8 mouse cellular contexts compared by ENCODE assay signal in the genomic region with DNA sequence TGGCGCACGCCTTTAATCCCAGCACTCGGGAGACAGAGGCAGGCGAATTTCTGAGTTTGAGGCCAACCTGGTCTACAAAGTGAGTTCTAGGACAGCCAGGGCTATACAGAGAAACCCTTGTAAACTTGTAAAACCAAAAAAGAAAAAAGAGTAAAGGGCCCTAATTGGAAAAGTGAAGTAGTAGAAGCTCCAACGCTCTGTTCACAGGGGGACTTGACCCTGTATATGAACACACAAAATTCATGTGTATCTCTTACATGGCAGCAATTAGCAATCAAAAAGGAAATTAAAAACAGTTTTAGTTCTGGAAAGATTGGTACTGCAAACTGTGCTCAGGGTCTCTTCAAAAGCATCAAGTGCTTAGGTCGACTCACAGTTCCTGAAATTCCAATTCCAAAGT. TPM values are rescaled to one million over a fixed set of nuclear protein-coding genes. Genes with fewer than 3 reads are reported as not detected.
DNase-seq lines count a peak whose midpoint lies in the region; ATAC-seq lines count a peak whose summit lies in the region.

No protein-coding gene starts in this region.

- H3K4me1 ChIP-seq in kidney, embryonic 16.5 days (ENCODE audit: insufficient read depth, low read length): peaks cover 16% of the 10 kb centered on the region
- H3K4me1 ChIP-seq in embryonic facial prominence, embryonic 11.5 days (ENCODE audit: control insufficient read depth, insufficient read depth, low read length): no peaks in the 10 kb centered on the region; the same call in 1 of the 2 replicates
- peaks cover 12% of the 10 kb centered on the region for H3K4me1 ChIP-seq in intestine, embryonic 15.5 days (replicated peaks)
- H3K4me1 ChIP-seq in neural tube, embryonic 12.5 days: peaks cover 19% of the 10 kb centered on the region

- peak overlapping the region; percentile 62 for H3K4me2 ChIP-seq in kidney, embryonic 16.5 days (replicated peaks; ENCODE audit: low read depth, low read length)
- H3K4me2 ChIP-seq in embryonic facial prominence, embryonic 11.5 days (ENCODE audit: low read depth, low read length): no peak overlapping the region; the same call in 1 of the 2 replicates
- H3K4me2 ChIP-seq in intestine, embryonic 15.5 days (replicated peaks): peak overlapping the region; percentile 73
- H3K4me2 ChIP-seq in neural tube, embryonic 12.5 days (replicated peaks): peak overlapping the region; percentile 97

- H3K9me3 ChIP-seq in kidney, embryonic 16.5 days (ENCODE audit: low read length): no peaks in the 10 kb centered on the region
- H3K9me3 ChIP-seq in embryonic facial prominence, embryonic 11.5 days (replicated peaks; ENCODE audit: control insufficient read depth, low read length): no peaks in the 10 kb centered on the region
- no peaks in the 10 kb centered on the region for H3K9me3 ChIP-seq in intestine, embryonic 15.5 days
- H3K9me3 ChIP-seq in neural tube, embryonic 12.5 days: no peaks in the 10 kb centered on the region

- peak overlapping the region; percentile 92; the same call in 1 of the 2 replicates for H3K27ac ChIP-seq in kidney, embryonic 16.5 days (ENCODE audit: low read length)
- no peak overlapping the region for H3K27ac ChIP-seq in embryonic facial prominence, embryonic 11.5 days (replicated peaks; ENCODE audit: low read depth, low read length)
- H3K27ac ChIP-seq in intestine, embryonic 15.5 days: no peak overlapping the region
- H3K27ac ChIP-seq in neural tube, embryonic 12.5 days: no peak overlapping the region

- peak overlapping the region; percentile 85 for H3K4me3 ChIP-seq in kidney, embryonic 16.5 days (ENCODE audit: low read length)
- peak overlapping the region; percentile 98; the same call in 1 of the 2 replicates for H3K4me3 ChIP-seq in embryonic facial prominence, embryonic 11.5 days (ENCODE audit: low read depth, low read length)
- peak overlapping the region; percentile 61 for H3K4me3 ChIP-seq in intestine, embryonic 15.5 days (replicated peaks)
- peak overlapping the region; percentile 98 for H3K4me3 ChIP-seq in neural tube, embryonic 12.5 days

- H3K36me3 ChIP-seq in kidney, embryonic 16.5 days (ENCODE audit: insufficient read depth, low read length): peaks cover 52% of the 10 kb centered on the region
- H3K36me3 ChIP-seq in embryonic facial prominence, embryonic 11.5 days (replicated peaks; ENCODE audit: control insufficient read depth, insufficient read depth, low read depth, low read length): peaks cover 18% of the 10 kb centered on the region
- peaks cover 36% of the 10 kb centered on the region for H3K36me3 ChIP-seq in intestine, embryonic 15.5 days
- H3K36me3 ChIP-seq in neural tube, embryonic 12.5 days: peaks cover 44% of the 10 kb centered on the region

- DNase-seq in kidney, postnatal 14 days: no peak
- no peak for DNase-seq in embryonic facial prominence, embryonic 11.5 days (ENCODE audit: low spot score)
- no peak for DNase-seq in MN1 (ENCODE audit: low spot score)
- no peak for DNase-seq in cerebellum, postnatal 25 days

- 28% methylated on average over 6 of the region's 6 CpGs for WGBS in kidney, embryonic 16.5 days
- 35% methylated on average over 6 of the region's 6 CpGs for WGBS in embryonic facial prominence, embryonic 11.5 days
- 26% methylated on average over 6 of the region's 6 CpGs for WGBS in intestine, embryonic 15.5 days
- WGBS in neural tube, embryonic 12.5 days: 27% methylated on average over 6 of the region's 6 CpGs

- no peak for ATAC-seq in kidney, embryonic 16.5 days (ENCODE audit: low FRiP score, low TSS enrichment)
- ATAC-seq in embryonic facial prominence, embryonic 11.5 days (replicated peaks; ENCODE audit: insufficient number of reproducible peaks, low FRiP score, low TSS enrichment, low read depth): no peak
- no peak for ATAC-seq in intestine, embryonic 15.5 days
- 0 out of 2 replicates have a peak, but pooled peaks have one; percentile 2 for ATAC-seq in neural tube, embryonic 12.5 days (ENCODE audit: low FRiP score, low read depth)
- ATAC-seq in frontal cortex, adult (ENCODE audit: low TSS enrichment): no peak

- H3K27me3 ChIP-seq in kidney, embryonic 16.5 days (ENCODE audit: insufficient read depth, low read length): no peaks in the 10 kb centered on the region
- H3K27me3 ChIP-seq in embryonic facial prominence, embryonic 11.5 days (ENCODE audit: control insufficient read depth, insufficient read depth, low read length): no peaks in the 10 kb centered on the region
- H3K27me3 ChIP-seq in intestine, embryonic 15.5 days (replicated peaks): no peaks in the 10 kb centered on the region
- no peaks in the 10 kb centered on the region for H3K27me3 ChIP-seq in neural tube, embryonic 12.5 days (replicated peaks)

- peak overlapping the region; percentile 99 for H3K9ac ChIP-seq in kidney, embryonic 16.5 days (replicated peaks; ENCODE audit: low read length)
- H3K9ac ChIP-seq in embryonic facial prominence, embryonic 11.5 days (replicated peaks; ENCODE audit: low read length): no peak overlapping the region
- H3K9ac ChIP-seq in intestine, embryonic 15.5 days: 0 out of 2 replicates have a peak overlapping the region, but pooled peaks have one; percentile 41
- H3K9ac ChIP-seq in neural tube, embryonic 12.5 days: no peak overlapping the region; the same call in 1 of the 2 replicates

RNA-seq across cellular contexts. Expression of gene Rps8, which starts 0.3 kb away (rescaled TPM):
- 746 and 795 TPM in 2 replicates for polyA plus RNA-seq in kidney, embryonic 16.5 days (2015; fragmentation: Nextera tagmentation; extraction: Ambion mirVana)
- polyA plus RNA-seq in embryonic facial prominence, embryonic 11.5 days (2014; fragmentation: Nextera tagmentation; extraction: Ambion mirVana): 963 and 976 TPM in 2 replicates
- polyA plus RNA-seq in intestine, embryonic 15.5 days (2015; fragmentation: Nextera tagmentation; extraction: Ambion mirVana): 1,027 and 1,033 TPM in 2 replicates
- polyA plus RNA-seq in neural tube, embryonic 12.5 days (2016; fragmentation: Nextera tagmentation; extraction: Ambion mirVana): 554 and 578 TPM in 2 replicates

RNA-seq across cellular contexts. Expression of gene Plk3, which starts 22.6 kb away (rescaled TPM):
- 3.1 and 3.7 TPM in 2 replicates for polyA plus RNA-seq in kidney, embryonic 16.5 days (2015; fragmentation: Nextera tagmentation; extraction: Ambion mirVana)
- polyA plus RNA-seq in embryonic facial prominence, embryonic 11.5 days (2014; fragmentation: Nextera tagmentation; extraction: Ambion mirVana): 4.9 and 7.2 TPM in 2 replicates
- 3.6 and 3.7 TPM in 2 replicates for polyA plus RNA-seq in intestine, embryonic 15.5 days (2015; fragmentation: Nextera tagmentation; extraction: Ambion mirVana)
- 39.3 and 41.4 TPM in 2 replicates for polyA plus RNA-seq in neural tube, embryonic 12.5 days (2016; fragmentation: Nextera tagmentation; extraction: Ambion mirVana)

RNA-seq across cellular contexts. Expression of gene Kif2c, which starts 26.1 kb away (rescaled TPM):
- 71.8 and 75.6 TPM in 2 replicates for polyA plus RNA-seq in kidney, embryonic 16.5 days (2015; fragmentation: Nextera tagmentation; extraction: Ambion mirVana)
- polyA plus RNA-seq in embryonic facial prominence, embryonic 11.5 days (2014; fragmentation: Nextera tagmentation; extraction: Ambion mirVana): 111 and 137 TPM in 2 replicates
- 37.7 and 48.7 TPM in 2 replicates for polyA plus RNA-seq in intestine, embryonic 15.5 days (2015; fragmentation: Nextera tagmentation; extraction: Ambion mirVana)
- polyA plus RNA-seq in neural tube, embryonic 12.5 days (2016; fragmentation: Nextera tagmentation; extraction: Ambion mirVana): 54.6 and 57.6 TPM in 2 replicates

RNA-seq across cellular contexts. Expression of gene Tctex1d4, which starts 29.8 kb away (rescaled TPM):
- not detected in 2 replicates for polyA plus RNA-seq in kidney, embryonic 16.5 days (2015; fragmentation: Nextera tagmentation; extraction: Ambion mirVana)
- not detected in 2 replicates for polyA plus RNA-seq in embryonic facial prominence, embryonic 11.5 days (2014; fragmentation: Nextera tagmentation; extraction: Ambion mirVana)
- polyA plus RNA-seq in intestine, embryonic 15.5 days (2015; fragmentation: Nextera tagmentation; extraction: Ambion mirVana): not detected in 2 replicates
- not detected in 2 replicates for polyA plus RNA-seq in neural tube, embryonic 12.5 days (2016; fragmentation: Nextera tagmentation; extraction: Ambion mirVana)

RNA-seq across cellular contexts. Expression of gene Btbd19, which starts 30.8 kb away (rescaled TPM):
- 5.1 and 5.3 TPM in 2 replicates for polyA plus RNA-seq in kidney, embryonic 16.5 days (2015; fragmentation: Nextera tagmentation; extraction: Ambion mirVana)
- 1.8 and 2.8 TPM in 2 replicates for polyA plus RNA-seq in embryonic facial prominence, embryonic 11.5 days (2014; fragmentation: Nextera tagmentation; extraction: Ambion mirVana)
- 6.0 and 7.6 TPM in 2 replicates for polyA plus RNA-seq in intestine, embryonic 15.5 days (2015; fragmentation: Nextera tagmentation; extraction: Ambion mirVana)
- 3.6 and 4.6 TPM in 2 replicates for polyA plus RNA-seq in neural tube, embryonic 12.5 days (2016; fragmentation: Nextera tagmentation; extraction: Ambion mirVana)

Comparison
In these comparisons a context has a peak if more than half of its experiments do, and no peak if none do; other contexts are left out.
1. H3K9ac ChIP-seq: peak in kidney, embryonic 16.5 days (single experiment) and intestine, embryonic 15.5 days (single experiment); none in embryonic facial prominence, embryonic 11.5 days (single experiment) and neural tube, embryonic 12.5 days (single experiment).
2. Peak in every context shown above with its lines, with median percentiles within 50 percentile points of each other: H3K4me3 ChIP-seq.